Mouse (Mus musculus) midbrain, embryonic 11.5 days (tissue): ENCODE data around the gene Pilrb2. TPM values are rescaled to one million over a fixed set of nuclear protein-coding genes. Genes with fewer than 3 reads are reported as not detected.
"Not testable (repeated sequence)": the region's sequence is repeated elsewhere in the genome, so short reads cannot be mapped to it uniquely, and the experiment has no call there.

Experiments
- ATAC-seq: fragments of 200-750 bp; cut with Nextera tagmentation; 2 replicates; pipeline ENCODE4 v1.8.0; 2017; ENCODE audit warnings: moderate TSS enrichment, moderate library complexity; ENCODE audit not compliant: low FRiP score
- DNase-seq: peaks from one replicate; pipeline ENCODE4 v3.0.0; 2015; ENCODE audit warnings: low spot score; ENCODE audit errors: missing footprints
- H3K27ac ChIP-seq: fragments of 300-500 bp; sonication (generic); 2 replicates; pipeline ENCODE4 v1.5.1; 2014; ENCODE audit warnings: low read depth, low read length
- H3K27me3 ChIP-seq: fragments of 300-500 bp; sonication (generic); 2 replicates; pipeline ENCODE4 v1.6.1; 2014; ENCODE audit warnings: mild to moderate bottlenecking, low read length, moderate library complexity, mixed read lengths; ENCODE audit not compliant: control insufficient read depth, insufficient read depth
- H3K36me3 ChIP-seq: fragments of 300-500 bp; sonication (generic); 2 replicates; pipeline ENCODE4 v1.6.1; 2014; ENCODE audit warnings: mild to moderate bottlenecking, low read length, moderate library complexity, mixed read lengths; ENCODE audit not compliant: control insufficient read depth, insufficient read depth
- H3K4me1 ChIP-seq: fragments of 300-500 bp; sonication (generic); 2 replicates; pipeline ENCODE4 v1.6.1; 2014; ENCODE audit warnings: low read length; ENCODE audit not compliant: control insufficient read depth, insufficient read depth
- H3K4me2 ChIP-seq: fragments of 300-500 bp; sonication (generic); 2 replicates; pipeline ENCODE4 v1.6.1; 2014; ENCODE audit warnings: mild to moderate bottlenecking, moderate library complexity
- H3K4me3 ChIP-seq: fragments of 300-500 bp; sonication (generic); 2 replicates; pipeline ENCODE4 v1.5.1; 2014; ENCODE audit warnings: low read depth, low read length
- H3K9ac ChIP-seq: fragments of 300-500 bp; sonication (generic); 2 replicates; pipeline ENCODE4 v1.6.1; 2014; ENCODE audit warnings: low read length
- H3K9me3 ChIP-seq: fragments of 300-500 bp; sonication (generic); 2 replicates; pipeline ENCODE4 v1.6.1; 2016; ENCODE audit warnings: low read length; ENCODE audit not compliant: control insufficient read depth
- WGBS: fragments of 180-500 bp; shearing (Covaris S2); extraction: QIAGEN DNeasy Blood & Tissue Kit; methylation state at CpG from one replicate; pipeline ENCODE4 v1.1.7; 2014; 5-methylcytosine and 5-hydroxymethylcytosine counted together
- polyA plus RNA-seq: library from polyadenylated mRNA; unstranded; fragments of >200 nt; fragmentation: Nextera tagmentation; extraction: Ambion mirVana; gene quantifications from 2 replicates; pipeline ENCODE4 v1.2.1, GENCODE M21; 2014

Pilrb2 gene
- polyA plus RNA-seq, 1 experiment from 2014 or later, result not detected

DNA sequence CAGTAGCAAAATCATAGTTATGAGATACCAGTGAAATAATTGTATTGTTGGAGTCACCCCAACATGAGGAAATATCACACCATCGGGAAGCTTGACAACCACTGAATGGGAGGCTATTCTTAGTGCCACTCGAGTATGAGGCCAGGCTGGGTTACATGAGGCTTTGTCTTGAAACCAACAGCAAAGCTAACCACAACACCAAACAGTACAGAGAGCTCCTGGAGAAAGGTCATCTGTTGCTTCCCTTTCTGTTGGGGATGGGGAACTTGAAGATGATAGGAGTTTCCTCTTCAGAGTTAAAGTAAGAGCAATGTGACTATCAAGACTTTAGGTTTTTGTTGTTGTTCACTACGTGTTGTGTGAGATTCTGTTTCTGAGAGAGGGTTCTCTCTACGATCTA, 11.3 kb upstream of the Pilrb2 start:
- Histone ChIP-seq H3K9ac (no peak overlapping the region), H3K4me1 (no peaks in the 10 kb centered on the region), H3K27ac (no peak overlapping the region), H3K9me3 (no peaks in the 10 kb centered on the region), H3K4me3 (no peak overlapping the region), H3K36me3 (no peaks in the 10 kb centered on the region), H3K4me2 (no peak overlapping the region), H3K27me3 (no peaks in the 10 kb centered on the region)
- DNase-seq, result no peak
- no peak for ATAC-seq
- 80% methylated on average over 4 of the region's 4 CpGs for WGBS

DNA sequence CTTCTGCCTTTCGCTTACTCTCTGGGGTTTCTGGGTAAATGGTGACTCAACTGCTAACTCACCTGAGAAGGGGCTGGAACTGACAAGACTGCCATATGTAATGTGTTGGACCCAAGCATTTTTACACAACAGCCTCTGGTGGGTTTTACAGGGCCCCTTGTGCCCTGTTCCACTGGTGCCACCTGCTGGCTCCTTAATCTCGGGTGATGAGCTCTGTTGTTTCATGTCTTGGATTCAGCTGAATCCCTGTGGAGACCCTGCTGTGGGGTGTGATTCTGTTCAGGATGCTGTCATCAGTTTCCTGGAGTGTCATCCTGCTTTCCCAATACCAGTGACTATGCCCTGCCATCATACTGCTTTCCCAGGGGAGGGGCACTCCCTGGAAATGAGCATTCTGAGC, 6.2 kb upstream of the Pilrb2 start:
- Histone ChIP-seq H3K36me3 (no peaks in the 10 kb centered on the region), H3K4me3 (no peak overlapping the region), H3K27ac (no peak overlapping the region), H3K4me1 (no peaks in the 10 kb centered on the region), H3K9me3 (no peaks in the 10 kb centered on the region), H3K27me3 (no peaks in the 10 kb centered on the region), H3K9ac (no peak overlapping the region), H3K4me2 (no peak overlapping the region)
- DNase-seq (no peak), ATAC-seq (no peak)
- 48% methylated on average over 2 of the region's 2 CpGs for WGBS

DNA sequence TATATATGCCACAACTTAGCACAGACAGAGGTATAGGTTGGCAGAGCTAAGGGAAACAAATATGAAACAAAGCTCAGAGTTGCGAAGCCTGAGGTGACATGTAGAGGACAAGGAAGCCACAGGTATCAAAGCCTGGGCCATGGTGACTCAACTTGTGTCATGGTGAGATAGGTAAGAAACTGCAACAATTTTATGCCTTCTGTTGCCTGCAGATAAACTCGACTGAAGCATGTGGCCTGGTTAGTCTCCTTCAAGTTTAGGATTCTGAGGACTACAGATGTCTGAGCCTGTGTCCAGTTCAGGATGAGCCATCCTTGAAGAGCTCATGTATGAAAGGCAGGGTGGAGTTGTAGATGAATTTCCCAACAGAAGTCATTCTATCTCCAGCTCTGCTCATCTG, 3.4 kb upstream of the Pilrb2 start:
- 86% methylated on average over 2 of the region's 2 CpGs for WGBS
- Histone ChIP-seq H3K27me3 (no peaks in the 10 kb centered on the region), H3K36me3 (no peaks in the 10 kb centered on the region), H3K9ac (no peak overlapping the region), H3K4me1 (no peaks in the 10 kb centered on the region), H3K4me3 (no peak overlapping the region), H3K9me3 (no peaks in the 10 kb centered on the region), H3K4me2 (no peak overlapping the region), H3K27ac (no peak overlapping the region)
- no peak for ATAC-seq
- DNase-seq, result no peak

DNA sequence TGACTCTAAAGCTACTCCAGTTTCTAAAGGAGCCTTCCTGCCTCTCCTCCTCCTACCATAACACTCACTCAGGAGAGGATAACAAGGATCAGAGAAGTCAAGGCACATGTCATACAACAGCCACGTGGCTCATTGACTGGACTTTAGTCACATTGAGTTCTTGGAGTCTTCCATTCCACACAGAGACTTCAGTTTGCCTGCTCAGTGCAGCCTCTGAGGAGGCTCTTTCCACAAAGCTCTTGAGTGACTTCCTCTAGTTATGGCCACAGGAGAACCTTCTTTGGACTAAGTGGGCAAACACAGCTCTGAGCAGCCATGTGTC, 727 bp upstream of the Pilrb2 start:
- ATAC-seq, result not testable (repeated sequence)

GRCm38 (mm10) chr5:137868600-137868999, 3.0 kb downstream of the Pilrb2 start:
- H3K27ac ChIP-seq, H3K9me3 ChIP-seq, H3K4me2 ChIP-seq, ATAC-seq, H3K4me3 ChIP-seq, H3K27me3 ChIP-seq, H3K36me3 ChIP-seq, DNase-seq, H3K4me1 ChIP-seq, H3K9ac ChIP-seq: not testable (repeated sequence)
- 74% methylated on average over 2 of the region's 2 CpGs for WGBS

More for the DNA sequence above, 727 bp upstream of the Pilrb2 start:
- not testable (repeated sequence) for H3K27ac ChIP-seq, H3K36me3 ChIP-seq, DNase-seq, H3K9me3 ChIP-seq, H3K4me3 ChIP-seq, H3K4me1 ChIP-seq, H3K4me2 ChIP-seq, H3K9ac ChIP-seq, H3K27me3 ChIP-seq
- WGBS, result 33% methylated on average over 1 of the region's 1 CpGs

DNA sequence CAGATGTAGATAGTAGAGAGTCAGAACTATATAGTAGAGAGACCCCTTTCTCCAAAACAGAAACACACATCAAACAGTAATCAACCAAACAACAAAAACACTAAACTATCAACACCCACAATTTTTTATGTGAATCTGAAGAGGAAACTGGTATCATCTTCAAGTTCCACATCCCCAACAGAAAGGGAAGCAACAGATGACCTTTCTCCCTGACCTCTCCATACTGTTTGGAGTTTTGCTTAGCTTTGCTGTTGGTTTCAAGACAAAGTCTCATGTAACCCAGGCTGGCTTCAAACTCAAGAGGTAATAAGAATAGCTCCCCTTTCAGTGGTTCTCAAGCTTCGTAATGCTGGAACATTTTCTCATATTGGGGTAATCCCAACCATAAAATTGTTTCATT, 7.6 kb downstream of the Pilrb2 start:
- H3K4me3 ChIP-seq, ATAC-seq, DNase-seq, H3K27ac ChIP-seq, H3K36me3 ChIP-seq, H3K27me3 ChIP-seq, H3K4me1 ChIP-seq, H3K4me2 ChIP-seq, H3K9ac ChIP-seq, H3K9me3 ChIP-seq: not testable (repeated sequence)
- 85% methylated on average over 1 of the region's 1 CpGs for WGBS

GRCm38 (mm10) chr5:137857960-137858710, 13.5 kb downstream of the Pilrb2 start, which contains the start of gene Pilrb1:
Gene Pilrb1 (minus strand): TSS chr5:137858106.
- H3K27ac ChIP-seq, H3K9ac ChIP-seq, H3K4me3 ChIP-seq, H3K36me3 ChIP-seq, H3K4me1 ChIP-seq, H3K4me2 ChIP-seq, DNase-seq, H3K27me3 ChIP-seq, H3K9me3 ChIP-seq, ATAC-seq: not testable (repeated sequence)
- 60% methylated on average over 2 of the region's 2 CpGs for WGBS

GRCm38 (mm10) chr5:137856870-137857269, 14.7 kb downstream of the Pilrb2 start:
- 74% methylated on average over 4 of the region's 5 CpGs for WGBS

DNA sequence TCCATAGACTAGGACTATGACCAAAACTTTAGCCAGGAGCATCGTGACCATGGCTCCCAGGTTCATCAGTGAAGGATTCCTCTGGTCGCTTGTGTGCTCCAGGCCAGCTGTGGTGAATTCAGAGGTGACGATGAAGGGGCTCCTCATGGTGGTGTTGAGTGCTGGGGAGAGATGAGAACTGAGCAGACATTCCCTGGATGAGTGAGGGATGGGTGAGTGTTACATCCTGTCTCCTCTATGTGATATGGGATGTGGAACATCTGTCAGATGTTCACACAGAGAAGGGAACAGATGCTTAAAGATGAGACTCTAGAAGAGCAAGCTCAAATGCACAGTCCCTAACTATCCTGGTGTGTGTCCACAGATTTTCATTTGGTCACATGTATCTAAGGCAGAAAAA, 16.7 kb downstream of the Pilrb2 start:
- H3K4me3 ChIP-seq, H3K4me1 ChIP-seq, H3K36me3 ChIP-seq, ATAC-seq, H3K9me3 ChIP-seq, H3K27ac ChIP-seq, H3K4me2 ChIP-seq, H3K9ac ChIP-seq, H3K27me3 ChIP-seq, DNase-seq: not testable (repeated sequence)
- 86% methylated on average over 3 of the region's 3 CpGs for WGBS

More at GRCm38 (mm10) chr5:137856870-137857269, 14.7 kb downstream of the Pilrb2 start:
- not testable (repeated sequence) for H3K27me3 ChIP-seq, H3K9me3 ChIP-seq, ATAC-seq, DNase-seq, H3K4me2 ChIP-seq, H3K4me3 ChIP-seq, H3K36me3 ChIP-seq, H3K4me1 ChIP-seq, H3K9ac ChIP-seq, H3K27ac ChIP-seq
